Mouse (Mus musculus) C2C12 (cell line): ENCODE data around the gene Vax1.

Experiments
- CEBPB ChIP-seq: IDR thresholded peaks from one replicate; pipeline ENCODE4 v1.6.1; 2011; ENCODE audit warnings: low read depth, mild to moderate bottlenecking, control low read depth, moderate library complexity
- CTCF ChIP-seq: IDR thresholded peaks from one replicate; pipeline ENCODE4 v1.5.1; 2011; ENCODE audit not compliant: control insufficient read depth, insufficient read depth, insufficient read length
- MAX ChIP-seq: IDR thresholded peaks from one replicate; pipeline ENCODE4 v1.6.1; 2011; ENCODE audit warnings: mild to moderate bottlenecking, control low read depth
- MYOD1 ChIP-seq: IDR thresholded peaks from one replicate; pipeline ENCODE4 v1.6.1; 2011; ENCODE audit warnings: low read depth; ENCODE audit not compliant: control insufficient read depth, insufficient read length
- USF1 ChIP-seq: IDR thresholded peaks from one replicate; pipeline ENCODE4 v1.6.1; 2011; ENCODE audit warnings: low read depth, mild to moderate bottlenecking, control low read depth, moderate library complexity

DNA sequence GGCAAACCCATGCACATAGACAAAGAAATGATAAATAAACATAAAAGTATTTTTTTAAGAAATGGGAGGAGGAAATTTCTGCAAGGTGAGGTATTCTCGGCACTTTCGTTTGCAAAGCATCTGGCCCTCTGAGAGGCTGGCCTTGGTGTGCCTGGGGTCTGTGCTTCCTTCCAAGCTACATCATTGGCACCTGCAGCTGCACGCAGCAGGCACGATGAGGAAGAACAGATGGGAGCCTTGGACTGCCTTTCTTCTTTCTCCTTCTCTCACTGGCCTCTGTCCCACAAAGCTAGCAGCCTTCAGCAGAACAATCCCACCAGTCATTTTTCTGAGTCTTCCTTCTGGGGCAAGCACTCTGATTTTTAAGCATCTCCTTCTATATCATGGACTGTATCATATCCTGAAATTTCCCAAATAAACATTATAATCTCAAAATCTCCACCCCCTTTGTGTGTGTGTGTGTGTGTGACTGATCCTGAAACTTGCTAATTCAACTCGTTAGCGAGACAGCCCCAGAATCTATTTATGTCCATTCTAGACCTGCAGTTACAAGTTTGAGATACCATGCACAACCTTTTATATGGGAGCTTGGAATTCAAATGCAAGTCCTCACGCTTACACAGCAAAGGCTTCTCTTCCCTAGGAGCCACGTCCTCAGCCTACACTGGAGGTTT lies 41.2 kb downstream of the Vax1 start:
- TF ChIP-seq MYOD1 (no peak), CTCF (no peak), USF1 (no peak), CEBPB (no peak), MAX (no peak)
